Mouse (Mus musculus) thymus, postnatal 0 days (tissue): ENCODE data around the gene 5330417H12Rik. TPM values are rescaled to one million over a fixed set of nuclear protein-coding genes. Genes with fewer than 3 reads are reported as not detected.

Experiments
- DNase-seq: peaks from one replicate; pipeline ENCODE4 v3.0.0-alpha.2; 2015; ENCODE audit warnings: low spot score
- polyA plus RNA-seq: library from polyadenylated mRNA; unstranded; fragments of >200 nt; fragmentation: Nextera tagmentation; extraction: Ambion mirVana; gene quantifications from 2 replicates; pipeline ENCODE4 v1.2.1, GENCODE M21; 2015

Gene 5330417H12Rik
- polyA plus RNA-seq, 1 experiment from 2014 or later, result not detected

- no peak for DNase-seq
Observed at GRCm38 (mm10) chr7:107628383-107628782, 3.4 kb upstream of the 5330417H12Rik start.

GRCm38 (mm10) chr7:107625781-107626180 lies 820 bp upstream of the 5330417H12Rik start:
- no peak for DNase-seq

- DNase-seq, result no peak
Observed at GRCm38 (mm10) chr7:107624432-107624831, 529 bp downstream of the 5330417H12Rik start.

- no peak for DNase-seq
Observed at GRCm38 (mm10) chr7:107620137-107620536, 4.8 kb downstream of the 5330417H12Rik start.

- DNase-seq, result no peak
Observed at GRCm38 (mm10) chr7:107619225-107619624, 5.7 kb downstream of the 5330417H12Rik start.

GRCm38 (mm10) chr7:107618028-107618992 lies 6.7 kb downstream of the 5330417H12Rik start:
- DNase-seq, result no peak

GRCm38 (mm10) chr7:107610880-107611279 lies 14.1 kb downstream of the 5330417H12Rik start:
- DNase-seq, result no peak

- no peak for DNase-seq
Observed at GRCm38 (mm10) chr7:107609622-107610255, 15.2 kb downstream of the 5330417H12Rik start.

- DNase-seq, result no peak
Observed at GRCm38 (mm10) chr7:107607766-107608165, 17.2 kb downstream of the 5330417H12Rik start.

- DNase-seq, result no peak
Observed at GRCm38 (mm10) chr7:107602913-107603312, 22.0 kb downstream of the 5330417H12Rik start.

GRCm38 (mm10) chr7:107602505-107602904 lies 22.5 kb downstream of the 5330417H12Rik start:
- DNase-seq, result no peak

GRCm38 (mm10) chr7:107600651-107601050 lies 24.3 kb downstream of the 5330417H12Rik start:
- DNase-seq, result no peak

- no peak for DNase-seq
Observed at GRCm38 (mm10) chr7:107597956-107598355, 27.0 kb downstream of the 5330417H12Rik start.

GRCm38 (mm10) chr7:107596753-107597152 lies 28.2 kb downstream of the 5330417H12Rik start:
- no peak for DNase-seq

GRCm38 (mm10) chr7:107595426-107595825 lies 29.5 kb downstream of the 5330417H12Rik start:
- DNase-seq, result peak; percentile 3

- DNase-seq, result peak; percentile 58
Observed at GRCm38 (mm10) chr7:107594857-107595402, 30.0 kb downstream of the 5330417H12Rik start, which contains the start of gene Ppfibp2. Gene Ppfibp2 (plus strand): TSS chr7:107595207.

- DNase-seq, result peak; percentile 67
Observed at GRCm38 (mm10) chr7:107594325-107594856, 30.6 kb downstream of the 5330417H12Rik start.

GRCm38 (mm10) chr7:107593904-107594303 lies 31.1 kb downstream of the 5330417H12Rik start:
- DNase-seq, result no peak

- no peak for DNase-seq
Observed at GRCm38 (mm10) chr7:107592641-107593040, 32.3 kb downstream of the 5330417H12Rik start.

- DNase-seq, result no peak
Observed at GRCm38 (mm10) chr7:107574276-107574675, 50.7 kb downstream of the 5330417H12Rik start.
